Mouse (Mus musculus) testis, postnatal 10 days (tissue): ENCODE results near the gene Arhgap9.

Experiments used
- DNase-seq: peaks from one replicate; pipeline ENCODE4 v3.0.0; 2021; ENCODE audit warnings: low spot score

Gene Arhgap9

GRCm38 (mm10) chr10:127321621-127322020 lies at the start of gene Arhgap9:
Gene Arhgap9, plus strand, starts transcription at chr10:127321964.
- DNase-seq: no peak

DNA sequence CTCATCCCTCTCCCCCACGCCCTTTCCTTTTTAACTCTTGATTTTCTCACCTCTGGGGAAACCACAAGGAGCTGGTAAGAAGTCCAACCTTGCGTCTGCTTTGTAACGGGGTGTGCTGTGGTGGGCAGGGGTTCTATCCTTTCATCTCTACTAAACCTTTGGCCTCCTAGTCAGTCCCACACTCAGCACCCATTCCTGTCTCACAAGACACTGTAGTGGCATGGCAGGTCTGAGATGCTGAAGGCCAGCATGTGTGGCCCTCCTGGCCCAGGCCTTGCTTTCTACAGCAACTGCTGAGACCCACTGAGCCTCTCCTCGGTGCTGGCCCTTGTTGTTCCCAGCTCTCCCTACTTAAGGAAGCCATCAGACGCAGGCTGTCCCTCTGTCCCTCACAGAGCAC lies 49.4 kb upstream of the Arhgap9 start:
- no peak for DNase-seq

- no peak for DNase-seq
Measured at GRCm38 (mm10) chr10:127274261-127275022, 47.3 kb upstream of the Arhgap9 start.

GRCm38 (mm10) chr10:127279730-127280129 lies 42.0 kb upstream of the Arhgap9 start:
- no peak for DNase-seq

GRCm38 (mm10) chr10:127281316-127281715 lies 40.4 kb upstream of the Arhgap9 start:
- DNase-seq: no peak

GRCm38 (mm10) chr10:127282620-127283215 lies 39.0 kb upstream of the Arhgap9 start:
- DNase-seq: no peak

DNA sequence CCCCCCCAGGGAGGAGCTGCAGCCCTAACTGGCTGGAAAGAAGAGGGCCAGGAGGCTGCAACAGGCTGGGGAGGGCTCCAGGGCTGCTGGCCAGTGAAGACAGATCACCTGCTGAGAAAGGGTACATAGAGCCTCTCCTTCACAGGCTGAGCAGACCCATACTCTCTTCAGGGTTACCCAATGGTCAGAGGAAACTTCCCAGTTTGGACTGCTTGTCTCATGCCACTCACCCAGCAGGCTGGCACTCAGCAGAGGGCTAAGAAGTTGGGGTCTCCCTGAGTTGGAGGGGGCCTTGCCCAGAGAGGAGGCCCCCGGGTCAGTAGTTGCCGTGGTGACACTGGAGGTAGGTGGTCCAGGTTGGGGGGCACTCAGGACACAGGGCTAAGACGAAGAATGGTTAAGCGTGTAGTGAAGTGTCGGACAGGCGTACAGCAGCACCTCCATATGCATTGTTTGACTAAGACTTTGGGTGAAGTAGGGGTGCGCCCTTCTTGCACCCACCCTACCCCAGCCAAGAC lies 37.6 kb upstream of the Arhgap9 start:
- DNase-seq: no peak

DNA sequence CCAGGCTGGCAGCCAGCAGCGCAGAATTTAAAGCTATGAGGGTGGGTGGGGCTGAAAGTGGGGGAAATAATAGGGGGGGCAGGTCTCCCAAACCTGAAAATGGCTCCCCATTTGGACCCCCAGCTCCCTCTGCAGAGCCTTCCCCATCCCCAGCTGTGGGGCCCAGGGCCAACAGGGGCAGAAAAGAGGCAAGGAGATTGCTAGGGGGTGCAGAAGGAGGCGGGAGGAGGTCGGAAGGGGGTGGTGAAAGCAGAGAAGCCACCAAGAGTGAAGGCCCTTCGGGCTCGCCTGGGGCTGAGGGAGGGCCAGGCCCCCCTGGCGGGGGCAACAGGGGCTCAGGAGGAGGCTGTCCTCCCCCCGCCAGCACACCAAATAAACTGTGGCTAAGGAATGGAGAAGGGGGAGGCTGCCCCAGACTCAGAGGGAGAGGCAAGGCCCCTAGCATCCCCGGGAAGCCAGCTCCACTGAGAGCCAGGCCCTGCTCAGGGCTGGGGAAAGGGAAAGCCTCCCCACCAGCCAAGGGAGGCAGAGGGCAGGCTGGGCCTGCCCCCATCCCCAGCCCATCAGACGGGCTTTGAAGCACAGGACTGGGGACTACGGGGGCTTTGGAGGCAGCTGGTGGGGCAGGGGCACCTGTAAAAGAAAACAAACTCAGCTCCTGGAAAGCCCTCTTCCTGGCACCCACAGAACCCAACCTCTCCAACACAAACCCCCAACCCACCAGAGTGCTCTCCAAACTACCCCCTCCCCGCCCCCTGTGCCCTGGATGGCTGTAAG lies 36.9 kb upstream of the Arhgap9 start:
- no peak for DNase-seq

- DNase-seq: no peak
Measured at GRCm38 (mm10) chr10:127285644-127286043, 36.1 kb upstream of the Arhgap9 start.

DNA sequence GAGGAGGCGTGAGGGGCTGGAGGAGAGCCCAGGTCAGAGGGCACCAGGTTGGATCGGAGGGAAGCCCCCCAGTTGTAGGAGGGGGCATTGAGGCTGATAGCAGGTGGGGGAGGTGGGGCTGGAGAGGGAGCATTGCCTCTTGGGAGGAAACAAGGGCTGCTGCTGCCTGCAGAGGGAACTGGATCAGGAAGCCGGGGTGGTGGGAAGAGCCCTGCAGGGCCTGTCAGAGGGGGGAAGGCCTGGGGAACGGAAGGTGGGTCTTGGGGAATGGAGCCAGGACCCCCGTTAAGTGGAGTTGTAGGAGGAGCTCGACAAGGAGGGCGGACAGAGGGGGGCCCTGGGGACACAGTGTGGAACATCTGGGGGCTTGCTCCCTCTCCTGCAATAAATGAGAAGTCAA lies 35.6 kb upstream of the Arhgap9 start:
- no peak for DNase-seq

GRCm38 (mm10) chr10:127286730-127287129 lies 35.0 kb upstream of the Arhgap9 start:
- peak; percentile 61 for DNase-seq

- DNase-seq: peak; percentile 40
Measured at GRCm38 (mm10) chr10:127287271-127287935, 34.4 kb upstream of the Arhgap9 start.

GRCm38 (mm10) chr10:127287936-127288293 lies 33.8 kb upstream of the Arhgap9 start:
- DNase-seq: no peak

DNA sequence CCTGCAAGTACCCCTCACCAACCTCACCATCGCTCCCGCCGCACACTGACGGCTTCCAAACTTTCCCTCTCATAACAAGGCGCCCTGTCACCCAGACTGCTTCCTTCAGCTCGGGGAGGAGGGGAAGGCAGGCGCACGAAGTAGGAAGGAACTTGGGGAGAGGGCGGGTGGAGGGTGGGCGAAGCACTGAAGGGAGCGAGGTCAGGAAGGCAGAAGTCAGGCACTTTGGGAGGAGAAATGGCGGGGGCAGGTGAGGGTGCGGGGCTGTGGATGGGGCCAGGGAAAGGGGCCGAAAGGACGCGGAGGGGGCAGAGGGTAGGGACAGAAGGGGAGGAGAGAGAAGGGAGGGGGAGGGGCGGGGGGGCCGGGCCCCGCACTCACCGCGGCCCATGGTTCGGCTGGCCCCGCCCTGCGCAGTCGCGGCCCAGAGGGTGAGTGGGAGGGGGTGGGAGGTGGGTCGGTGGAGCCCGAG lies 33.4 kb upstream of the Arhgap9 start:
- DNase-seq: peak; percentile 72

DNA sequence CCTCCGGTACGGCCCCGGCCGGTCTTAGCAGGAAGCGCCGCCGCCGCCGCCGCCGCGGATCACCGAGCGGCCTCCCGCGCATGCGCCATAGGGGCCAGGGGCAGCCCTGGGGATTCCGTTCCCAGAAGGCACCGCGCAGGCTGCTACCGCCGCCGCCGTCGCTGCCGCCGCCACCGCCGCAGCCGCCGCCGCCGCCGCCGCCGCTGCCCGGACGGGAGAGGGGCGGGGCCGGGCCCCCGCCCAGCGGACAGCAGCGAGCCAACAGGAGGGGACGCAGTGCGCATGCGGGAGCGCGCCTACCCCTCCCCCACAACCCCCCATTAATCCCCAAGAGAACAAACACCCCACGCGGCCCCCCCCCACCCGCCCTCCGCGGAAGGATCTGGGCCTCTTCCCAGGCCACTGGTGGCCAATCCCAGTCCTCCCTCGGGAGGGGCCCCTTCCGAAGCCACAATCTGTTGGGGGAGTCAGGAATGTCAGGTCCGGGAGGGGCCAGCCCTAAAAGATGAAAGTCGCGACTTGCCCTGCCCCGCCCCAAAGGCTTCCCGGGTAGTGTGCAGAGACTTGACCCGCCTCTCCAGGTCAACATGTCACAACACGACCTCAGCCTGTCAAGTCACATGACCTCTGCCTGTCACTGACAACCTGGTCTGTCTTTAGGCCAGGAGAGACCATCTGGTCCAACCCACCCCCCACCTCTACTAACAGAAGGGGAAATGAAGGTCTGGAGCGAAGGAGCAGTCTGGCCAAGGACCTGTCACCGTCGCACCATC lies 32.8 kb upstream of the Arhgap9 start, which contains the start of gene Mbd6:
TSS of gene Mbd6 (minus strand) at position 219 of the 773 bp plus-strand sequence.
- peak; percentile 94 for DNase-seq

- peak; percentile 66 for DNase-seq
Measured at GRCm38 (mm10) chr10:127289573-127290191, 32.1 kb upstream of the Arhgap9 start.

DNA sequence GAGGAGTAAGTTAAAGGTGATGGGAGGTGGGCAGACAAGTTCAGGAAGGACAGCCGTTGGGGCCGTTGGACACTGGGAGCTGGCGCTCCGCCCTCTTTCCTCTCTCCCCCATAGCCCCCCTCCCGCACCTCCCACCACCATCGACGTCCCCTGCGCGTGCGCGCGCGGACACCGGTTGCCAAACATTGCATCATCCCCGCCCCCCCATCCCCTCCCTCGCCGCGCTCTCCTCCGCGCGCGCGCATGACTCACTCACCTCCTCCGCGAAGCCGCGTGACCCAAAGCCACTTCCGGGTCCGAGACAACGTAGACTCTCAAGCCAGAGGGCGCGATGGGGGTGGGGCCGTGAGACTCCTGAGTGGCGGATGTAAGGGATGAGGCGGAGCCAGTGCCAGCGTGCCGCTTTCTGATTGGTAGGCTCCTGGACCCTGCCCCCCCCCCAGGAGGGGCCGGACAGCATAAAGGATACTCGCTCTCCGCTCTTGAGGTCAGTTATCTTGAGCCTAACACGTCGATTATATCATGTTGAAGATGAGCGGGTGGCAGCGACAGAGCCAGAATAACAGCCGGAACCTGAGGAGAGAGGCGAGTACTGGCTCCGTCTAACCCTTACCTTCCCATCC lies 31.3 kb upstream of the Arhgap9 start:
- peak; percentile 100 for DNase-seq

GRCm38 (mm10) chr10:127290930-127291880 lies 30.6 kb upstream of the Arhgap9 start:
- peak; percentile 76 for DNase-seq
